Mouse (Mus musculus) heart, postnatal 0 days (tissue): Measurements from ENCODE around the gene Tada1.

ENCODE experiments used
- CTCF ChIP-seq: IDR thresholded peaks from 2 replicates; pipeline ENCODE4 v1.5.1; 2016; ENCODE audit warnings: antibody characterized with exemption, control low read depth, low read depth
- EP300 ChIP-seq: IDR thresholded peaks from 2 replicates; pipeline ENCODE4 v1.6.1; 2016; ENCODE audit warnings: antibody characterized with exemption, low read depth

DNA sequence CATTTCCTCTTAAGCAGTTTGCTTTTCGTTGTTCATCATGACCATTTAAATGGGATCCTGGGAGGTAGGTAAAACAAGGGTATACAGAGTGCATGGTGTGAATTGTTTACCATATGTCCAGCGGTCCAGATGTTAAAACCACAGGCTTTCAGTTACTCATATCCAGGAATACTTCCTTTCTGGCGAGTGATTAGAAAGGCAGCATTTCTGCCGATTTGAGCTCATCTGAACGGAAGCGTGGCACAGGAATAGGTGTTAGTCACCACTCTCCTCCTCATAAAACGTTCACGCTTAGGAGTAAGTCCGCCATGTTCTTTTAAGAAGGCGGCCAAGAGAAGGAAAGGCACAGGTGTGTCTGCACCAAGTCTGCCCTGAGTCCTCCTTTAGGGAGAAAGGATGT lies 2.4 kb downstream of the Tada1 start:
- TF ChIP-seq EP300 (no peak), CTCF (no peak)
